Mouse (Mus musculus): ENCODE measurements at regions not wholly inside any gene's neighbourhood (a gene's known extent, or its start where the extent isn't known, plus 50 kb on each side); places are given as distances from the start of the nearest gene placed in this dataset.
A peak's percentile ranks its signal among the peaks of the same experiment; 100 is the strongest.

DNA sequence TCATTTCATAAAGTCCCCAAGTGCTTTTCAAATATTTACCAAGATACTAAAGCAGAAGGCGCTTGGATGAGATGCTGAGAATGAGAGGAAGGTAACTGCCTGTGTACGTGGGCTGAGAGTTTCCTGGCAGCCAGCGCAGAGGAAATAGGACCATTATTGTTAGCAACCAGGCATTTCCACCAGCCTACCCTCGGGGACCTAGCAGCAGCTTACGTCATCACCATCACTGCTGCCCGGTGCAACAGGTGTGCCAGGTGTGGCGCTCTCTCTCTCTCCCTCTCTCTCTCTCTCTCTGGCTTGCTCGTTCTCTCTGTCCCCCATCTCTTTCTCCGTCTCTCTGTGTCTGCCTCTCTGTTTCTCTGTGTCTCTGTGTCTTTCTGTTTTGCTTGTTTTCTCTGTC is 55.1 kb upstream of the Fam222a start:
- Histone ChIP-seq H3K27me3 (peaks cover 45% of the 10 kb centered on the region), H3K4me1 (peaks cover 16% of the 10 kb centered on the region; the same call in 1 of the 2 replicates), H3K36me3 (no peaks in the 10 kb centered on the region), H3K9me3 (no peaks in the 10 kb centered on the region), H3K9ac (no peak overlapping the region), H3K4me3 (no peak overlapping the region), H3K4me2 (no peak overlapping the region; the same call in 1 of the 2 replicates), H3K27ac (no peak overlapping the region)
- ATAC-seq (ENCODE audit: insufficient number of reproducible peaks, insufficient read depth, low FRiP score, low TSS enrichment, low read depth) = no peak
- 14% methylated on average over 9 of the region's 9 CpGs for WGBS

- Histone ChIP-seq H3K36me3 (no peaks in the 10 kb centered on the region), H3K27me3 (peaks cover 45% of the 10 kb centered on the region), H3K9ac (no peak overlapping the region), H3K4me1 (peaks cover 11% of the 10 kb centered on the region; the same call in 1 of the 2 replicates), H3K4me2 (peak overlapping the region; percentile 11; the same call in 1 of the 2 replicates), H3K9me3 (no peaks in the 10 kb centered on the region), H3K4me3 (no peak overlapping the region), H3K27ac (no peak overlapping the region)
- 17% methylated on average over 10 of the region's 10 CpGs for WGBS
- ATAC-seq (ENCODE audit: insufficient number of reproducible peaks, insufficient read depth, low FRiP score, low TSS enrichment, low read depth) = no peak
Measured at GRCm38 (mm10) chr5:114513911-114514457, 53.8 kb upstream of the Fam222a start.

GRCm38 (mm10) chr5:114517010-114517409 is 50.8 kb upstream of the Fam222a start:
- H3K4me3 ChIP-seq = no peak overlapping the region
- H3K27me3 ChIP-seq = peaks cover 32% of the 10 kb centered on the region
- H3K9ac ChIP-seq = no peak overlapping the region
- no peak overlapping the region for H3K4me2 ChIP-seq
- H3K9me3 ChIP-seq = no peaks in the 10 kb centered on the region
- peaks cover 10% of the 10 kb centered on the region; the same call in 1 of the 2 replicates for H3K4me1 ChIP-seq
- 81% methylated on average over 4 of the region's 4 CpGs for WGBS
- H3K36me3 ChIP-seq = no peaks in the 10 kb centered on the region
- no peak overlapping the region for H3K27ac ChIP-seq
- no peak for ATAC-seq (ENCODE audit: insufficient number of reproducible peaks, insufficient read depth, low FRiP score, low TSS enrichment, low read depth)

DNA sequence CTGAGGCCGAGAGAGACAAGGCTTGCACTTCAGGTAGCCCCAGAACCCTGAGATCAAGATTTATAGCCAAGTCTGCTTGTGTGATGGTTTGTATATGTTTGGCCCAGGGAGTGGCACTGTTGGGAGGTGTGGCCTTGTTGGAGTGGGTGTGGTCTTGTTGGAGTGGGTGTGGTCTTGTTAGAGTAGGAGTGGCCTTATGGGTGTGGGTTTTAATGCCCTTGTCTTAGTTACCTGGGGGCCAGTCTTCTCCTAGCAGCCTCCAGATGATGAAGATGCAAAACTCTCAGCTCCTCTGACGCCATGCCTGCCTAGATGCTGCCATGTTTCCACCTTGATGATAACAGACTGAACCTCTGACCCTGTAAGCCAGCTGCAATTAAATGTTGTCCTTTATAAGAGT is 49.8 kb upstream of the Fam222a start:
- H3K9me3 ChIP-seq = no peaks in the 10 kb centered on the region
- H3K9ac ChIP-seq = no peak overlapping the region
- peaks cover 6% of the 10 kb centered on the region; the same call in 1 of the 2 replicates for H3K4me1 ChIP-seq
- no peaks in the 10 kb centered on the region for H3K36me3 ChIP-seq
- ATAC-seq (ENCODE audit: insufficient number of reproducible peaks, insufficient read depth, low FRiP score, low TSS enrichment, low read depth) = no peak
- no peak overlapping the region for H3K4me2 ChIP-seq
- WGBS = 84% methylated on average over 2 of the region's 2 CpGs
- no peak overlapping the region for H3K4me3 ChIP-seq
- no peak overlapping the region for H3K27ac ChIP-seq
- H3K27me3 ChIP-seq = peaks cover 23% of the 10 kb centered on the region
